Mouse (Mus musculus) hindbrain, embryonic 14.5 days (tissue): ENCODE results near the gene Upb1. TPM values are rescaled to one million over a fixed set of nuclear protein-coding genes. Genes with fewer than 3 reads are reported as not detected.

Experiments used
- ATAC-seq: fragments of 200-750 bp; cut with Nextera tagmentation; 2 replicates; pipeline ENCODE4 v1.8.0; 2017; ENCODE audit warnings: moderate number of reproducible peaks, mild to moderate bottlenecking, moderate TSS enrichment, moderate library complexity; ENCODE audit not compliant: low FRiP score
- DNase-seq: peaks from one replicate; pipeline ENCODE4 v3.0.0-alpha.2; 2015; ENCODE audit warnings: low spot score
- H3K27ac ChIP-seq: fragments of 300-500 bp; sonication (generic); 2 replicates; pipeline ENCODE4 v1.5.1; 2014; ENCODE audit warnings: mild to moderate bottlenecking, moderate library complexity
- H3K27me3 ChIP-seq: fragments of 300-500 bp; sonication (generic); 2 replicates; pipeline ENCODE4 v1.6.1; 2014; ENCODE audit warnings: mild to moderate bottlenecking, low read length, mixed read lengths; ENCODE audit not compliant: control insufficient read depth, insufficient read depth
- H3K36me3 ChIP-seq: fragments of 300-500 bp; sonication (generic); replicated peaks from 2 replicates; pipeline ENCODE4 v1.6.1; 2014; ENCODE audit not compliant: control insufficient read depth, insufficient read depth
- H3K4me1 ChIP-seq: fragments of 300-500 bp; sonication (generic); replicated peaks from 2 replicates; pipeline ENCODE4 v1.6.1; 2014; ENCODE audit warnings: antibody characterized with exemption, low read length, mixed read lengths; ENCODE audit not compliant: control insufficient read depth, insufficient read depth
- H3K4me2 ChIP-seq: fragments of 300-500 bp; sonication (generic); replicated peaks from 2 replicates; pipeline ENCODE4 v1.6.1; 2014; ENCODE audit warnings: mild to moderate bottlenecking, moderate library complexity
- H3K4me3 ChIP-seq: fragments of 300-500 bp; sonication (generic); replicated peaks from 2 replicates; pipeline ENCODE4 v1.5.1; 2014; ENCODE audit warnings: mild to moderate bottlenecking, low read length
- H3K9ac ChIP-seq: fragments of 300-500 bp; sonication (generic); 2 replicates; pipeline ENCODE4 v1.6.1; 2014
- H3K9me3 ChIP-seq: fragments of 300-500 bp; sonication (generic); 2 replicates; pipeline ENCODE4 v1.6.1; 2016; ENCODE audit warnings: low read length; ENCODE audit not compliant: control insufficient read depth
- WGBS: fragments of 180-500 bp; shearing (Covaris S2); extraction: QIAGEN DNeasy Blood & Tissue Kit; methylation state at CpG from one replicate; pipeline ENCODE4 v1.1.7; 2014; 5-methylcytosine and 5-hydroxymethylcytosine counted together
- polyA plus RNA-seq: library from polyadenylated mRNA; unstranded; fragments of >200 nt; fragmentation: Nextera tagmentation; extraction: Ambion mirVana; gene quantifications from 2 replicates; pipeline ENCODE4 v1.2.1, GENCODE M21; 2014

Gene Upb1
- polyA plus RNA-seq, 1 experiment from 2014 or later = 0.55 TPM

GRCm38 (mm10) chr10:75484066-75484465 lies 83.2 kb downstream of the Upb1 start:
- no peak for DNase-seq
- Histone ChIP-seq H3K4me2 (no peak overlapping the region), H3K36me3 (no peaks in the 10 kb centered on the region), H3K27ac (no peak overlapping the region), H3K9ac (no peak overlapping the region), H3K9me3 (no peaks in the 10 kb centered on the region), H3K4me1 (no peaks in the 10 kb centered on the region), H3K4me3 (no peak overlapping the region), H3K27me3 (no peaks in the 10 kb centered on the region)
- ATAC-seq = no peak
- WGBS = 90% methylated on average over 6 of the region's 6 CpGs

- ATAC-seq (no peak), DNase-seq (no peak)
- no peak overlapping the region for H3K4me2 ChIP-seq
- 76% methylated on average over 6 of the region's 6 CpGs for WGBS
- H3K27me3 ChIP-seq = no peaks in the 10 kb centered on the region
- no peak overlapping the region for H3K4me3 ChIP-seq
- no peaks in the 10 kb centered on the region for H3K36me3 ChIP-seq
- no peaks in the 10 kb centered on the region for H3K9me3 ChIP-seq
- no peak overlapping the region for H3K9ac ChIP-seq
- no peaks in the 10 kb centered on the region for H3K4me1 ChIP-seq
- H3K27ac ChIP-seq = no peak overlapping the region
Measured at GRCm38 (mm10) chr10:75484767-75485166, 83.9 kb downstream of the Upb1 start.

GRCm38 (mm10) chr10:75486086-75486979 lies 85.4 kb downstream of the Upb1 start:
- Histone ChIP-seq H3K9me3 (no peaks in the 10 kb centered on the region), H3K27me3 (no peaks in the 10 kb centered on the region), H3K27ac (no peak overlapping the region), H3K4me1 (no peaks in the 10 kb centered on the region), H3K4me2 (no peak overlapping the region), H3K36me3 (no peaks in the 10 kb centered on the region), H3K4me3 (no peak overlapping the region), H3K9ac (no peak overlapping the region)
- ATAC-seq (no peak), DNase-seq (peak; percentile 89)
- WGBS = 53% methylated on average over 9 of the region's 9 CpGs

- Histone ChIP-seq H3K4me3 (no peak overlapping the region), H3K27me3 (no peaks in the 10 kb centered on the region), H3K36me3 (no peaks in the 10 kb centered on the region), H3K9me3 (no peaks in the 10 kb centered on the region), H3K4me1 (no peaks in the 10 kb centered on the region), H3K27ac (no peak overlapping the region), H3K9ac (no peak overlapping the region), H3K4me2 (no peak overlapping the region)
- WGBS = 70% methylated on average over 3 of the region's 3 CpGs
- ATAC-seq (no peak), DNase-seq (no peak)
Measured at GRCm38 (mm10) chr10:75487131-75487530, 86.2 kb downstream of the Upb1 start.

- WGBS = 79% methylated on average over 2 of the region's 2 CpGs
- Histone ChIP-seq H3K9me3 (no peaks in the 10 kb centered on the region), H3K27ac (no peak overlapping the region), H3K36me3 (no peaks in the 10 kb centered on the region), H3K4me3 (no peak overlapping the region), H3K4me2 (no peak overlapping the region), H3K9ac (no peak overlapping the region), H3K27me3 (no peaks in the 10 kb centered on the region), H3K4me1 (no peaks in the 10 kb centered on the region)
- no peak for ATAC-seq
- no peak for DNase-seq
Measured at GRCm38 (mm10) chr10:75489522-75489921, 88.6 kb downstream of the Upb1 start.

GRCm38 (mm10) chr10:75490731-75491130 lies 89.8 kb downstream of the Upb1 start:
- ATAC-seq (no peak), DNase-seq (no peak)
- H3K36me3 ChIP-seq = no peaks in the 10 kb centered on the region
- H3K4me1 ChIP-seq = no peaks in the 10 kb centered on the region
- no peak overlapping the region for H3K9ac ChIP-seq
- H3K4me2 ChIP-seq = no peak overlapping the region
- no peak overlapping the region for H3K27ac ChIP-seq
- 95% methylated on average over 2 of the region's 2 CpGs for WGBS
- no peak overlapping the region for H3K4me3 ChIP-seq
- H3K27me3 ChIP-seq = no peaks in the 10 kb centered on the region
- no peaks in the 10 kb centered on the region for H3K9me3 ChIP-seq

Other genes starting within 250 kb of the Upb1 start
- gene Specc1l, start 189.0 kb upstream of the Upb1 start, polyA plus RNA-seq = 21.2 and 23.2 TPM in 2 replicates
- 4.9 and 5.2 TPM in 2 replicates for gene Adora2a, start 84.2 kb upstream of the Upb1 start, polyA plus RNA-seq
- gene Snrpd3, start 116.4 kb downstream of the Upb1 start, polyA plus RNA-seq = 118 and 119 TPM in 2 replicates
- 23.5 and 23.9 TPM in 2 replicates for gene Gucd1, start 116.9 kb downstream of the Upb1 start, polyA plus RNA-seq
- gene Lrrc75b, start 159.2 kb downstream of the Upb1 start, polyA plus RNA-seq = 34.5 and 43.5 TPM in 2 replicates
- gene Ggt1, start 160.5 kb downstream of the Upb1 start, polyA plus RNA-seq = 1.6 and 1.7 TPM in 2 replicates
- gene Ggt5, start 188.2 kb downstream of the Upb1 start, polyA plus RNA-seq = 2.1 and 2.7 TPM in 2 replicates
- 6.9 and 7.3 TPM in 2 replicates for gene Susd2, start 242.9 kb downstream of the Upb1 start, polyA plus RNA-seq